Mouse (Mus musculus) left cerebral cortex, adult 18-20 months (tissue): ENCODE measurements around the gene Mbd3l2. TPM values are rescaled to one million over a fixed set of nuclear protein-coding genes. Genes with fewer than 3 reads are reported as not detected.
A peak's percentile ranks its signal among the peaks of the same experiment; 100 is the strongest.
"Not testable (repeated sequence)": the region's sequence is repeated elsewhere in the genome, so short reads cannot be mapped to it uniquely, and the experiment has no call there.

Experiments used
- DNase-seq, 2 experiments: peaks; one replicate each; pipeline ENCODE4 v3.0.0; 2021 to 2022; ENCODE audit warnings: low spot score in 2 of 2, mixed read lengths in 1 of 2
- long read RNA-seq, 2 experiments: library from polyadenylated mRNA; stranded (forward); transcript quantifications; one replicate each; pipeline ENCODE4 v2.0.0; 2021
- microRNA-seq, 2 experiments: library from miRNA; unstranded; fragments of <30 nt; microRNA quantifications; one replicate each; pipeline ENCODE4 v1.2.0; 2021
- total RNA-seq, 2 experiments: library from RNA; stranded (reverse); gene quantifications; 2 replicates each; pipeline ENCODE4 v1.2.3; 2021

Mbd3l2 gene
- total RNA-seq = not detected
- long read RNA-seq, experiment 1 = 0 reads
- long read RNA-seq, experiment 2 = 0 reads

DNA sequence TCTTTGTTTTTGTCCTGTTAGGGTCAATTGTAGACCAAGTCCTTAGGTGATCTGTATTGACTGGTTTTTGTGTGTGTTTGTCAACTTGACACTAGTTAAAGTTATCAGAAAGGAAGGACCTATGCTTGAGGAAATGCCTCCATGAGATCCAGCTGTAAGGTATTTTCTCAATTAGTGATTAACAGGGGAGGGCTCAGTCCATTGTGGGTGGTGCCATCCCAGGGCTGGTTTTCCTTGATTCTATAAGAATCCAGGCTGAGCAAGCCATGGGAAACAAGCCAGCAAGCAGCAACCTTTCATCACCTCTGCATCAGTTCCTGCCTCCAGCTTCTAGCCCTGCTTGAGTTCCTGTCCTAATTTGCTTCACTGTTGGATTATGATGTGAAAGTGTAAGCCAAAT, at the start of gene Mbd3l2:
TSS of gene Mbd3l2 (plus strand) at position 301 of the 400 bp plus-strand sequence.
- no peak for DNase-seq

DNA sequence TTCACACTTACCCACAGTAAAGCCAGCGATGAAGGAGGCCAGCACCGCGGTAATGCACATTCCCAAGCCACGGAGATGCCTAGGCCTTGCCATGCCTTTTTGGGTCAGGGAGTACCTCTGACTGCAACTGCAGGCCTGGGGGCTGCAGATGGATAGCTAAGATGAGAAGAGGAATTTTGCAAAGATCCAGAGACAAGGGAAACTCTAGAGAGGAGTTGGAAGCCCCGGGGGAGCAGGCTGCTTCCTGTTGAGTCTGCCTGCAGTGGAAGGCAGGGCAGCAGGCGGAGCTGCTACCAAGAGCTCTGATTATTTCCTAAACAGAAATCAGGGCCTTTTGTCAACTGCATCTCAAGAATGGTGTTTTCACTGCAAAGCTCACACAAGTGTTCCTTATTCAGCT, 44.7 kb upstream of the Mbd3l2 start:
- DNase-seq = no peak

DNA sequence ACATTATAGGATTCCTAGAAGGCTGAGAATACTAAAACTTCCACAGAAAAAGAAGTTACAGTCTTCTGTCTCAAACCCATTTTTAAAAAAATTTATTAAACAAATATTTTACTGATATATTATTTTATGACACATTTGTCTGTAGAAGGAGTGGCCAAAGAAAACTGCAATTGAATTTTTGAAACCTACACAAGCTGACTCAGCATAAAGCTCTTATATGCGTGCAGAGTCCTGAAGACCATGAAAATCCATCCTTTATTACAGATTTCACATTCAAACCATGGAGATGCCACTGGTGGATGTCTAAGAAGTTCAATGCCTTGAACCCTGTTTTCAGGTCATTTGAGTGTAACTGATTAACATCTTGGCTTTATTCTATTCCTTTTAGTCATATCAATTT, 30.8 kb upstream of the Mbd3l2 start:
- DNase-seq = no peak

DNA sequence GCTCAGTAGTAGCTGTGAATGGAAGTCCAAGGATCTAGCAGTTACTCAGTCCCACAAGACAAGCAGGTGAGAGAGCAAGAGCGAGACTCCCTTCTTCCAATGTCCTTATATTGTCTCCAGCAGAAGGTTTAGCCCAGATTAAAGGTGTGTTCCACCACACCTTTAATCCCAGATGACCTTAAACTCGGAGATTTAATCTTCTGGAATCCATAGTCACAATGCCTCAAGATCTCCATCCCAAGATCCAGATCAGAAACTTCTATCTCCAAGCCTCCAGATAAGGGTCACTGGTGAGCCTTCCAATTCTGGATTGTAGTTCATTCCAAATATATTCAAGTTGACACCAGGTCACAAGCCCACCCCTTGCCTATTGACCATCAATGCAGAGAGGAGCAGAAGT, 27.6 kb upstream of the Mbd3l2 start, which contains the start of gene Naalad2:
TSS of gene Naalad2 (minus strand) at position 101 of the 400 bp plus-strand sequence.
- not testable (repeated sequence) for DNase-seq

DNA sequence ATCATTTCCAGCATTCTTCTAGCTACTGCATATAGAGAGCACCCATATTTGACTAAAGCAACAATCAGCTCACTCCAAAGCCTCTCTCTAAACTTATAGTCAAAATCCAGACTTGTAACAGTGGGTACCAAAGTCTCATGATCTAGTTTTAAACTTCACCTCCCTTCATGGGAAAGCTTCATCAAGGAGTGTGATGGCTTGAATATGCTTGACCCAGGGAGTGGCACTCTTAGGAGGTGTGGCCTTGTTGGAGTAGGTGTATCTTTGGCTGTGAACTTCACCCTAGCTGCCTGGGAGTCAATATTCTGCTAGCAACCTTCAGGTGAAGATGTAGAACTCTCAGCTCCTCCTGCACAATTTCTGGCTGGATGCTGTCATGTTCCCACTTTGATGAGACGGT, 26.3 kb upstream of the Mbd3l2 start, which contains the start of gene Ubtfl1:
TSS of gene Ubtfl1 (plus strand) at position 301 of the 400 bp plus-strand sequence.
- no peak for DNase-seq

DNA sequence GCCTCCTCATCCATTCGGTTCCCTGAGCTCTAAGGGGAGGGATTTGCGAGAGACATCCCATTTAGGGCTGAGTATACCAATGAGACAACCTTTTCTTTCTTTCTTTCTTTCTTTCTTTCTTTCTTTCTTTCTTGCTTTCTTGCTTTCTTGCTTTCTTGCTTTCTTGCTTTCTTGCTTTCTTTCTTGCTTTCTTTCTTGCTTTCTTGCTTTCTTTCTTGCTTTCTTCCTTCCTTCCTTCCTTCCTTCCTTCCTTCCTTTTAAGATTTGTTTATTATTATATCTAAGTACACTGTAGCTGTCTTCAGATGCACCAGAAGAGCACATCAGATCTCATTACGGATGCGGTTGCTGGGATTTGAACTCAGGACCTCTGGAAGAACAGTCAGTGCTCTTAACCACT, 18.1 kb upstream of the Mbd3l2 start:
- DNase-seq = not testable (repeated sequence)

DNA sequence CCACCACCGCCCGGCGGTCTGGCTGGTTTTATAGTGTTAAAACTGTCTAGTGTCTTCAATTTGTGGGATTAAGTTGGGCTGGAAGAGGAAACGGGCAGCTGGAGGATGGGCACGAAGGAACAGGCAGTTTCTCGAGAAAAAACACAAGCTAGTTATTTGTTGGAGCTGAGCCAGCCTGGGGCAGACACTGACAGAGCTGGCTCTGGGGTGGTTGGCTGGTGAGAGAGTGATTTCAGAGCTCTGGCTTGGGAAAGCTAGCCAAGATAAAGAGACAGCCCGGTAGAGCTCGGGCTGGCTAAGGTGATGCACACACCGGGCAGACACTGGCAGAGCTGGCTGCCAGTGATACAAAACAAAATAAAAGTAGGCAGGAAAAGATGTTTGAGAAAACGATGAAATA, 1.2 kb downstream of the Mbd3l2 start:
- DNase-seq = no peak

DNA sequence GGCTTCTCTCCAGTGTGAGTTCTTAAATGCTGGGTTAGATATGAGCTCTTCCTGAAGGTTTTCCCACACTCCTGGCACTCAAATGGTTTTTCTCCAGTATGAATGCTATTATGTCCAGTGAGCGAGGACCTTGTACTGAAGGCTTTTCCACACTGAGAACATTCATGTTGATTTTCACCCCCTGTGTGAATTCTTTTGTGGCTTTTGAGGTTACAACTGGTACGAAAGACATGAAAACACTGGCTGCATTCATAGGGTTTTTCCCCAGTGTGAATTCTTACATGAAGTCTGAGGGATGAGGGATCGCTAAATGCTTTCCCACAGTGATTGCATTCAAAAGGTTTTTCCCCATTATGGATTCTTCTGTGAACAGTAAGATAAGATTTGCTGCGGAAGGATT, 26.1 kb downstream of the Mbd3l2 start:
- DNase-seq = no peak

DNA sequence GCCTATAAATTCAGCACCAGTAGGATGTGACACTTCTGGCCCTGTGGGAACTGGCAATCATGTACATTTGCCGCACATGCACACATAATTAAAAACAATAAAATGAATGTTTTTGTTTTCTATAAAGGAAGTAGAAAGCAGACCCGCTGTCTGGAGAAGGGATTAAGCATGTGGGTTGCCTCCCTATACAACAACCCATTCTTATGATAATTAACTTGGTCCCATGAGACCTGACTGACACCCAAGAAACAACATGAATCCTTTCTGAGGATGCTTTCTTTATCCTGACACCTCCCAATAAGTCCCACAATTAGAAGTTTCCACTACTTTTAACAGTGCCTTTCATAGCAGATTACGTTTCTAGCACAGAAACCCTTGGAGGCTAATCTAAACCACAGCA, 36.9 kb downstream of the Mbd3l2 start:
- DNase-seq = no peak

DNA sequence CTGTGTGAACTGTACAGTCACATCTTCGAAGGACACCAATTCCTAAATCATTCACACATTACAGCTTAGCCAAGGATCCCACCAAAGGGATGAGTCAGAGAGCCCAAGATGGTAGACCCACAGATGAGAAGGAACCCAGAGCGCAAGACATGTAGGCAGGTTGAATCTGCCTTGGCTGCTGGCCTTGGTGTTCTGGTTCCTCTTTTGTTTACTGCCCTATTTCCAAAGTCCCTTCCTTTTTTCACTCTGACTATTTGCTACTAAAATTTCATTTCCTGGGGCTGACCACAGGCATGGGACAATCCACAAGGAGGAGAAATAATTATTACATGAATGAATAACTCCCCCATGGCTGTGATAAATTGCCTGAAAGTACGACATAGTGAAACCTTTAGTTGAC, 37.6 kb downstream of the Mbd3l2 start:
- no peak for DNase-seq

DNA sequence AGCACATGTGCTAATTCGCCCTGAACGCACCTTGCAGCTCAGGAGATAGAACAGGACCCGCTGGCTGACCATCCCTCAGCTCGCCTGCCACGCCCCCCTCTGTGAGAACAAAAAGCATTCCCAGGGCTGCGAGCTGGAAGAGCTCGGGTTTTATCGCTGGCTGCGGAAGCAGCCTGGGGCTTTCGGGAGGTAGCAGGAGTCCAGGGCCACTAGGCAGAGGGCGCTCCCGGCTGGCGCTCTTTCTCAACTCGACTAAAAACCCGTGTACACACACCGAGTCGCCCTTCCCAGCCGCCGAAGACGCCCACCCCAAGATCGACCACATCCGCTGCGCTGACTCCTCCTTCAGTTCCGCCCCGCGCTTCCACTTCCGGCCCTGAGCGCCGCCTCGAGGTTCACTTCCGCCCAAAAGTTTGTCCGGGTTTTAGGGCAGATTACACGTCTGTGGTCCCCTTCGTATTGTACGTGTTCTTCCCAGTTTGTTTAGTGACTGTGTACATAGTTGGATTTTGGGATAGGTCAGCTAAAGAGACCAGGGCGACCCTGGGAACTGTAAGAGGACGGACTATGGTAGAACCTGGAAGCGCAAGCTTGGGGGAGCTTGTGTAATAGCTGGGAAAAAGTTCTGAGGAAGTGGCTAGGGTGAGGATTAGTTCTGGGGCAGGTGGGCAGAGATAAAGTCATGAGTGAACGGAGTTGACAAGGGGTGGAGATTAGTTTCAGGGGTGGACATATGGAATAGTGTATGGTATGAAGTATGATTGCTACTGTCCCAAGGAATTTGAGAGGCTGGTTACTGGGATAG, 43.1 kb downstream of the Mbd3l2 start:
- peak; percentile 67 for DNase-seq

DNA sequence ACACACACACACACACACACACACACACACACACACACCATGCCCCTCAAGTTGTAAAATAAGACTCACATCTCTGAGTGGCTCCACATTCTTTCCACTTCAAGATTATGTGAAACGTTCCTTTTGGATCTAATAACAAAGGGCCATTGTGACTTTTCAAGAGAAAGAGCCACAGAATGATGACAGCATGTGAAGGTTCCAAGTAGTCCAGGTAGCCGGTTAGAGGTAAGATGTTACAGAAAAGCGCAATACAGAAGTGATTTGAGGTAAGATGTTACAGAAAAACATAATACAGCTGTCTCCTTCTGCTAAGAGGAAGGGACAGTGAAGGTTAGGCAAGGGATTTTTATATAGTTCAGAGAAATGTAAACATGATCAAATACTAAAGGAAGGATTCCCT, 47.7 kb downstream of the Mbd3l2 start, which contains the start of the genes Zfp558 and Mbd3l1:
TSS of gene Zfp558 (minus strand) at position 101 of the 400 bp plus-strand sequence.
TSS of gene Mbd3l1 (plus strand) at position 192 of the 400 bp plus-strand sequence.
- DNase-seq = no peak

Small RNA genes lying within 50 kb of the gene (microRNA-seq; reads per million reads assigned to microRNA genes)
- gene Gm22854 = 0 reads per million in 2 experiments

Other genes starting within 250 kb of the Mbd3l2 start
- gene Chordc1, start 138.5 kb upstream of the Mbd3l2 start, total RNA-seq = 100 to 1,000 TPM; 102 to 104 TPM
- gene Naalad2, start 27.7 kb upstream of the Mbd3l2 start, total RNA-seq = under 1 TPM; 0.53 to 0.96 TPM
- gene Ubtfl1, start 26.2 kb upstream of the Mbd3l2 start, total RNA-seq = not detected
- 1 to 10 TPM; 1.9 to 2.7 TPM for gene Zfp558, start 47.6 kb downstream of the Mbd3l2 start, total RNA-seq
- not detected for gene Mbd3l1, start 47.7 kb downstream of the Mbd3l2 start, total RNA-seq
- gene Muc16, start 243.9 kb downstream of the Mbd3l2 start, total RNA-seq = not detected